ENCODE assay signal across 14 mouse cellular contexts in genomic region chr11:52056198-52056597, GRCm38 (mm10).
"Had no signal": no experiment of that assay in that cellular context is flagged by ENCODE, and none has a peak within 500 bp of the region (broad histone marks: within the 10 kb centered on the region; RNA-seq: fewer than 3 reads in every experiment).

No protein-coding gene starts in this region.

- H3K27ac ChIP-seq: kidney, embryonic 15.5 days; left cerebral cortex, adult 2 months; limb, embryonic 10.5 days; midbrain, embryonic 12.5 days; neural tube, embryonic 13.5 days had no signal

- H3K4me3 ChIP-seq: kidney, embryonic 15.5 days; left cerebral cortex, adult 2 months; limb, embryonic 10.5 days; midbrain, embryonic 12.5 days; neural tube, embryonic 13.5 days had no signal

- H3K4me1 ChIP-seq: kidney, embryonic 15.5 days; limb, embryonic 10.5 days; midbrain, embryonic 12.5 days; neural tube, embryonic 13.5 days had no signal

- H3K36me3 ChIP-seq: kidney, embryonic 15.5 days; limb, embryonic 10.5 days; midbrain, embryonic 12.5 days; neural tube, embryonic 13.5 days had no signal

- H3K27me3 ChIP-seq: kidney, embryonic 15.5 days; midbrain, embryonic 12.5 days; neural tube, embryonic 13.5 days had no signal

- H3K9ac ChIP-seq: kidney, embryonic 15.5 days; lung, embryonic 14.5 days; midbrain, embryonic 12.5 days; neural tube, embryonic 13.5 days had no signal

- DNase-seq: kidney, postnatal 14 days; lung, embryonic 14.5 days; lung, postnatal 14 days; right cerebral cortex, postnatal 4 days; spleen, adult 18-20 months; thymus, adult 18-20 months; thymus, postnatal 14 days had no signal

- H3K4me2 ChIP-seq: kidney, embryonic 15.5 days; liver, embryonic 11.5 days; lung, embryonic 14.5 days; midbrain, embryonic 12.5 days; neural tube, embryonic 13.5 days had no signal

- ATAC-seq: midbrain, embryonic 16.5 days had no signal

- H3K9me3 ChIP-seq: kidney, embryonic 15.5 days; limb, embryonic 10.5 days; midbrain, embryonic 12.5 days; neural tube, embryonic 13.5 days had no signal
